Comparison of ENCODE assay signal across 9 mouse cellular contexts in the genomic region with DNA sequence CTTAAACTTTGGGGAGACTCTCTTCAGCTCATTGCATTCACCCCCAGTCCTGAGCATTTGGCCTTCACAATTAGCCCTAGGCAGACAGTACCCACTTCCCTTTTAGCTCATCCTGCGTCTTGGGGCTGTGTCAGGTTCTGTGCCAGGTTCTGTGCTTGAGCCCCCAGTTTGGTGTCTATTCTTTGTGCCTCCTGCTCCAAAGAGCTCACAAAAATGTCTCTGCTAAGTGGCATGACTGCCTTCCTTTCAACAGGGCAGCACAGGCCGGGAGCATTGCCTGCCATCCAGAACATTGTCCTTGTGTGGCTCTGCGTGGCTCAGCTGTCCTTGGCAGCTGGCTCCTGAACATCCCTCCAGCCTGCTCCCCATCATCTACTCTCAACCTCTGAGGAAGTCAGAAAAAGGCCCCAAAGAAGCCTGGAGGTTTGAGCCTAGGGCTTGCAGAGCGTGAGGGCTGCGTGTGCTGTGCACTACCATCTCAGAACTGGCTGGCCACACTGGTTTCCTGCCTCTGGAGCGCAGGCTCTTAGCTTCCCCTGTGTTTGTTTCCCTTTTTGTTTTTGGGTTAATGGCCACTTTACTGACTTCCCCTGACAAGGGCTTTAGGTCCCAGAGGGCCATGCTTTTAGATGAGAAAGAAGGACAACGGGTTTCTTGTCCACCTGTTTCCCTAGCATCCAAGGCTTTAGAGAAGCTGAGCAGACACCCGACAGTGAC. TPM values are rescaled to one million over a fixed set of nuclear protein-coding genes. Genes with fewer than 3 reads are reported as not detected.
DNase-seq lines count a peak whose midpoint lies in the region; ATAC-seq and TF ChIP-seq lines count a peak whose summit lies in the region.
"Had no signal": no experiment of that assay in that cellular context is flagged by ENCODE, and none has a peak within 500 bp of the region (broad histone marks: within the 10 kb centered on the region; RNA-seq: fewer than 3 reads in every experiment).

No protein-coding gene starts in this region.

- 0 out of 2 replicates have a peak overlapping the region, but pooled peaks have one; percentile 13 for H3K27ac ChIP-seq in intestine, embryonic 16.5 days (ENCODE audit: low read length)
- H3K27ac ChIP-seq in intestine, embryonic 15.5 days = no peak overlapping the region
- H3K27ac ChIP-seq in spleen, adult 2 months (ENCODE audit: insufficient read depth, low read length) = peak overlapping the region; percentile 60
- H3K27ac ChIP-seq in small intestine, adult 2 months (ENCODE audit: insufficient read depth, low read depth, low read length) = peak overlapping the region; percentile 68
- H3K27ac ChIP-seq in forebrain, embryonic 13.5 days = no peak overlapping the region

- no peak for TF ChIP-seq CTCF in spleen, adult 2 months (IDR thresholded peaks at IDR 0.05; ENCODE audit: extremely low read depth, insufficient read depth, insufficient read length, insufficient replicate concordance)
- TF ChIP-seq CTCF in small intestine, adult 2 months (IDR thresholded peaks at IDR 0.05; ENCODE audit: extremely low read depth, insufficient read length, insufficient replicate concordance, low read depth, low read length) = no peak

- no peak overlapping the region for H3K4me3 ChIP-seq in intestine, embryonic 16.5 days (ENCODE audit: low read length)
- H3K4me3 ChIP-seq in intestine, embryonic 15.5 days (replicated peaks) = no peak overlapping the region
- no peak overlapping the region for H3K4me3 ChIP-seq in spleen, adult 2 months (ENCODE audit: extremely low read depth, insufficient read depth, insufficient read length)
- H3K4me3 ChIP-seq in small intestine, adult 2 months (ENCODE audit: low read depth, low read length) = no peak overlapping the region
- H3K4me3 ChIP-seq in forebrain, embryonic 13.5 days = no peak overlapping the region

- H3K27me3 ChIP-seq in intestine, embryonic 16.5 days (replicated peaks; ENCODE audit: control insufficient read depth, insufficient read depth, low read length) = no peaks in the 10 kb centered on the region
- no peaks in the 10 kb centered on the region for H3K27me3 ChIP-seq in intestine, embryonic 15.5 days (replicated peaks)
- H3K27me3 ChIP-seq in spleen, adult 2 months (ENCODE audit: control insufficient read depth, insufficient read depth, low read length) = no peaks in the 10 kb centered on the region
- no peaks in the 10 kb centered on the region for H3K27me3 ChIP-seq in small intestine, adult 2 months (ENCODE audit: control insufficient read depth, insufficient read depth, low read length)
- no peaks in the 10 kb centered on the region for H3K27me3 ChIP-seq in forebrain, embryonic 13.5 days

- no peak overlapping the region for H3K9ac ChIP-seq in intestine, embryonic 16.5 days (ENCODE audit: low read depth, low read length)
- H3K9ac ChIP-seq in intestine, embryonic 15.5 days = no peak overlapping the region
- no peak overlapping the region for H3K9ac ChIP-seq in forebrain, embryonic 13.5 days

- H3K4me2 ChIP-seq in intestine, embryonic 16.5 days (ENCODE audit: low read depth, low read length) = no peak overlapping the region
- no peak overlapping the region for H3K4me2 ChIP-seq in intestine, embryonic 15.5 days (replicated peaks)
- no peak overlapping the region for H3K4me2 ChIP-seq in forebrain, embryonic 13.5 days

- no peak for TF ChIP-seq POLR2A in spleen, adult 2 months (IDR thresholded peaks at IDR 0.05; ENCODE audit: low read depth, low read length)
- no peak for TF ChIP-seq POLR2A in small intestine, adult 2 months (IDR thresholded peaks at IDR 0.05; ENCODE audit: low read depth, low read length)

- no peaks in the 10 kb centered on the region for H3K9me3 ChIP-seq in intestine, embryonic 16.5 days (ENCODE audit: control insufficient read depth, low read length)
- no peaks in the 10 kb centered on the region for H3K9me3 ChIP-seq in intestine, embryonic 15.5 days
- H3K9me3 ChIP-seq in forebrain, embryonic 13.5 days (replicated peaks) = no peaks in the 10 kb centered on the region

- DNase-seq in CD4-positive, CD25-positive, alpha-beta regulatory T cell, adult 2 months (ENCODE audit: low read depth, low spot score) = peak; percentile 32
- no peak for DNase-seq in spleen, adult 2 months (ENCODE audit: low read depth in 1 of 2, low spot score in 2 of 2)
- DNase-seq in spleen, postnatal 36 days (ENCODE audit: low spot score in 2 of 2) = no peak
- DNase-seq: cerebellum, adult 11 months had no signal

- 84% methylated on average over 8 of the region's 8 CpGs for WGBS in intestine, embryonic 16.5 days
- 83% methylated on average over 8 of the region's 8 CpGs for WGBS in intestine, embryonic 15.5 days
- 18% methylated on average over 8 of the region's 8 CpGs for WGBS in spleen, adult 2 months
- WGBS in small intestine, adult 2 months = 71% methylated on average over 8 of the region's 8 CpGs
- WGBS in forebrain, embryonic 13.5 days = 92% methylated on average over 8 of the region's 8 CpGs

- H3K4me1 ChIP-seq in intestine, embryonic 16.5 days (ENCODE audit: control insufficient read depth, insufficient read depth, low read length) = peaks cover 17% of the 10 kb centered on the region
- peaks cover 15% of the 10 kb centered on the region; the same call in 1 of the 2 replicates for H3K4me1 ChIP-seq in intestine, embryonic 15.5 days (replicated peaks)
- peaks cover 27% of the 10 kb centered on the region; the same call in 1 of the 2 replicates for H3K4me1 ChIP-seq in spleen, adult 2 months (ENCODE audit: control insufficient read depth, insufficient read depth, insufficient read length)
- peaks cover 29% of the 10 kb centered on the region; the same call in 1 of the 2 replicates for H3K4me1 ChIP-seq in small intestine, adult 2 months (ENCODE audit: control insufficient read depth, insufficient read depth, insufficient read length, low read length)
- peaks cover 7% of the 10 kb centered on the region; the same call in 1 of the 2 replicates for H3K4me1 ChIP-seq in forebrain, embryonic 13.5 days

- H3K36me3 ChIP-seq in intestine, embryonic 16.5 days (ENCODE audit: control insufficient read depth, insufficient read depth, low read length) = no peaks in the 10 kb centered on the region
- H3K36me3 ChIP-seq in intestine, embryonic 15.5 days = no peaks in the 10 kb centered on the region
- H3K36me3 ChIP-seq in spleen, adult 2 months (ENCODE audit: control insufficient read depth, insufficient read depth, low read length) = no peaks in the 10 kb centered on the region
- H3K36me3 ChIP-seq in small intestine, adult 2 months (ENCODE audit: control insufficient read depth, insufficient read depth, low read length) = peaks cover 3% of the 10 kb centered on the region; the same call in 1 of the 2 replicates
- H3K36me3 ChIP-seq in forebrain, embryonic 13.5 days (ENCODE audit: poor library complexity, severe bottlenecking) = no peaks in the 10 kb centered on the region

- no peak for ATAC-seq in CD4-positive, CD25-positive, alpha-beta regulatory T cell, adult 4 months
- no peak for ATAC-seq in intestine, embryonic 16.5 days
- no peak for ATAC-seq in intestine, embryonic 15.5 days
- ATAC-seq in forebrain, embryonic 13.5 days = no peak

RNA-seq across cellular contexts. Expression of a gene that starts 34.7 kb away (rescaled TPM):
- polyA plus RNA-seq in CD4-positive, CD25-positive, alpha-beta regulatory T cell, adult 4 months (2017; shearing (Covaris generic)) = 10 to 100 TPM in 1 of 2 experiments, 1 to 10 TPM in 1; 5.6 to 13.0 TPM
- polyA plus RNA-seq in intestine, embryonic 16.5 days (2015; fragmentation: Nextera tagmentation; extraction: Ambion mirVana) = 30.3 and 32.5 TPM in 2 replicates
- 21.4 and 23.4 TPM in 2 replicates for polyA plus RNA-seq in intestine, embryonic 15.5 days (2015; fragmentation: Nextera tagmentation; extraction: Ambion mirVana)
- 10.9 and 11.1 TPM in 2 replicates for polyA plus RNA-seq in spleen, adult 2 months (2012; rRNA removed)
- polyA plus RNA-seq in small intestine, adult 2 months (2012; rRNA removed) = 6.1 and 15.2 TPM in 2 replicates
- polyA plus RNA-seq in forebrain, embryonic 13.5 days (2015; fragmentation: Nextera tagmentation; extraction: Ambion mirVana) = 8.9 and 10.1 TPM in 2 replicates

RNA-seq across cellular contexts. Expression of a gene that starts 46.1 kb away (rescaled TPM):
- not detected for polyA plus RNA-seq in CD4-positive, CD25-positive, alpha-beta regulatory T cell, adult 4 months (2017; shearing (Covaris generic))
- not detected in 2 replicates for polyA plus RNA-seq in intestine, embryonic 16.5 days (2015; fragmentation: Nextera tagmentation; extraction: Ambion mirVana)
- not detected in 2 replicates for polyA plus RNA-seq in intestine, embryonic 15.5 days (2015; fragmentation: Nextera tagmentation; extraction: Ambion mirVana)
- polyA plus RNA-seq in spleen, adult 2 months (2012; rRNA removed) = 0.06 TPM in 1 of 2 replicates, not detected in the other
- polyA plus RNA-seq in small intestine, adult 2 months (2012; rRNA removed) = not detected in 2 replicates
- not detected in 2 replicates for polyA plus RNA-seq in forebrain, embryonic 13.5 days (2015; fragmentation: Nextera tagmentation; extraction: Ambion mirVana)

Comparison
In these comparisons a context has a peak if more than half of its experiments do, and no peak if none do; other contexts are left out.
1. H3K27ac ChIP-seq: peak in intestine, embryonic 16.5 days (single experiment), spleen, adult 2 months (single experiment) and small intestine, adult 2 months (single experiment); none in intestine, embryonic 15.5 days (single experiment) and forebrain, embryonic 13.5 days (single experiment).